Mouse (Mus musculus) lung, adult 2 months (tissue): ENCODE results near the gene Ces1f.

ENCODE experiments used
- CTCF ChIP-seq: fragments of 200-500 bp; IDR thresholded peaks from 2 replicates; pipeline ENCODE4 v1.5.1; 2011; ENCODE audit warnings: mild to moderate bottlenecking, low read length, control low read depth; ENCODE audit not compliant: insufficient read depth
- POLR2A ChIP-seq: fragments of 200-500 bp; IDR thresholded peaks from 2 replicates; pipeline ENCODE4 v1.6.1; 2011; ENCODE audit warnings: low read depth, mild to moderate bottlenecking, control low read depth, low read length, borderline replicate concordance; ENCODE audit errors: extremely low read depth

DNA sequence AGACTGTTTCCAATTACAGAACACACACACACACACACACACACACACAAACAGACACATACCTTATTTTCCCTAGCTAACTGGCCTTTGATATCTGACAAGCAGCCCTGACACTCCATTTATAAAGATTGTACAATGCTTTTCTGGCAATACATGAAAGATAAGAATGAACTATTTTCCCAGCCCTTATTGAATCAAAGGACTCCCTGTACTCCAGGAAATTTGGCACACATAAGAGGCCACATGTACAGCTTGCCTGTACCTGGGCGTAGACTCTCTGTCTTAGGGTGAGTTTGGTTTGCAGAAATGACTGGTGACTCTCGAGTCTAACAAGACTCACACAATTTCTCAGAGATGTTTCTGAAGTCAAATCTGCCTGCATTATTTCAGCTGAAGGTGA lies 4.3 kb upstream of the Ces1f start:
- TF ChIP-seq CTCF (no peak), POLR2A (no peak)
